Mouse (Mus musculus): ENCODE measurements at regions not wholly inside any gene's neighbourhood (a gene's known extent, or its start where the extent isn't known, plus 50 kb on each side); places are given as distances from the start of the nearest gene placed in this dataset.
"Not testable (repeated sequence)": the region's sequence is repeated elsewhere in the genome, so short reads cannot be mapped to it uniquely, and the experiment has no call there.

- no peak for DNase-seq (ENCODE audit: low spot score in 2 of 2)
Measured at GRCm38 (mm10) chr3:21625039-21625438, 451.4 kb upstream of the Tbl1xr1 start.

DNA sequence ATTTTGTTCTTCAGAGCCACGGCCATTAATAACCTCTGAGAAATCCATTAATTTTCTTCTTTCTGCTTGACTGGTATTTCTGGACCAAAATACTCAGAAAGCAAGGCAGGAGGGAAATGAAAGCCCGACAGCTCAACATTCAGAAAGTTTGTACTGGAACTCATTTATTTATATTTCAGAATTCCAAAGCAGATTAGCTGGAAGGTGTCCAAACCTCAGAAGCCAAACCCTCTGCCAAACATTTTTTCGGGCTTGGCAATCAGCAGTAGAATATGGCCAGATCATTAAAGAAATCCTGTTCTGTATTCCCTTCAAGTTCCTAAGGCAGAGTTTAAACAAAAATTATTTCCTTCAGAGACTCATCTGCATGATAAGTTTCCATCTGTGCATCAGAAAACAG, 450.4 kb upstream of the Tbl1xr1 start:
- DNase-seq (ENCODE audit: low spot score in 2 of 2) = peak in 1 of 2 experiments; percentile 15

DNA sequence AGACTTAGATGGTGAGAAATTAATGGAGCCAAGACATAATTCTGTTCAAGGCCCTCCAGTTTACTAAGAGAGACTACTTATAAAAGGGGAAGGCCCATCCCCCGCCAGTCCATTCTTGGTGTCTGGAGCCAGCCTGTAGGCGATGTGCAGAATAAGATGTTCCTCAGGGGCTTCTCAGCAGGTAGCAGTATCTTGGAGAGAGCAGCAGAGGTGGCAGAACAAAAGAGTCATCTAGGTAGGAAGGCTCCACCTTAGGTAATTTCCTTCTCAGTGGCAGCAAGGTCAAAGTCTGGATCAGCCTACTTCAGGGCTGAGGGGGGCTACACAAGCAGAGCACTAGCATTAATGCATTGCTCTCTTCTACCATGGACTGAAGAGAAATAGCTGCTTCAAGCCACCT, 449.4 kb upstream of the Tbl1xr1 start:
- DNase-seq (ENCODE audit: low spot score in 2 of 2) = not testable (repeated sequence)

GRCm38 (mm10) chr3:21633600-21634221, 442.7 kb upstream of the Tbl1xr1 start:
- peak in 1 of 2 experiments; percentile 2 for DNase-seq (ENCODE audit: low spot score in 2 of 2)

DNA sequence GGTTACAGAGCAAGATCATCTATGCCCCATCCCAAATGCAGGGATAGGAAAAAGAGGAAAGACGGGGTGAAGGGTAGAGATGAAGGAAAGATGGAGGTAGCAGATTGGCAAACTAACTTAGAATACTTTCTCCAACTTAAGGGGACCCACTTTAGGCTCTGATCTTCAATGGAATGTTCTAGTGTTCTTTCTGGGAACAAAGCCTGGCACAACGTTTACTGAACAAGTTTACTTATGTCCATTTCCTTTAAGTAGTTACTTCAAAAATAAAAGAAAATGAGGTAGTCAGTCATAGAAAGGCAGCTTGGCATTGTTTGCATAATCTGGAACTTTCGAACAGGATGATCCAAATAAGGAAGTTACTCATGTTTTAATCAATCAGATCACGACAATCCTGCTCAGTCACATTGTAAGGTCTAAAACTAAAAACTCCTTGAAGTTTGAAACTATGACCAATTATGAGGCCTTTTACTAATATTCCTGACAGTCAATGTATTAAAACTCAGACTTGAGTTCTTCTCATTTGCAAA, 441.7 kb upstream of the Tbl1xr1 start:
- no peak for DNase-seq (ENCODE audit: low spot score in 2 of 2)

- DNase-seq (ENCODE audit: low spot score in 2 of 2) = no peak
Measured at GRCm38 (mm10) chr3:21638886-21639285, 437.6 kb upstream of the Tbl1xr1 start.

DNA sequence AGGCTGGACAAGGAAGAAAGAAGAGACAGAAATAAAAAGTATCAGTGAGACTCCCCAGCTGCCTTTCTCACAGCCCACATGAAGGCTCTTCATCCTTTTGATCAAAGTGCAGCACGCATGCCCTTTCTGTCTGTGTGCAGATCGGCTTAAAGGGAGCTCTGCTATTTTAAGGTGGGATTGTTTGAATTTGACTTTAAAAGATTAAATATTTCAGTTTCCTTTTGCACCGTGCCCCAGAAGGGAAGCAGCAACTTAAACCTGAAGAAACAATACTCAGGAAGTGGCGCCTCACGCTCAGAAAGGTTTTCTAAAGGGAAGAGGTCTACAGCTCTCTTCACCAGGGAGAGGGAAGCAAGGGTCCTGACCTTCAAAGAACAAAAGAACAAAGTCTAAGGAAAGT, 436.9 kb upstream of the Tbl1xr1 start:
- DNase-seq (ENCODE audit: low spot score in 2 of 2) = no peak

DNA sequence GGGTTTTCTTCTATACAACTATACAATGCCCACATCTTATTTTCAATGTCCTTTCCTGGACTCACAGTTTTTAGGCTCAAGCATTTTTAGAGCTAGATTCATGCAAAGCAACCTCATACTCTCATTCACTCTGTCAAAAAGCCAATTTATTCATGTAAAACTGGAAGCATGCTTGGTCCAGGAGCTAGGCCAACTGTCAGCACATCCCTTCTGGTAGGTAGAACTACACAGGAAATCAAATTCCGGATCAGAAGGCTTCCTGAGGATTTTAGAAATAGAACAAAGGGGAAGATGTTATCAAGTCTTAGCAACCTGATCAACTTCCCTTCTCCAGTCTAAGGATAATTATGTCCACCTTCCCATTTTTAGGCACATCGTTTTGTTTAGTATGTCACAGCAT, 432.4 kb upstream of the Tbl1xr1 start:
- DNase-seq (ENCODE audit: low spot score in 2 of 2) = no peak

DNA sequence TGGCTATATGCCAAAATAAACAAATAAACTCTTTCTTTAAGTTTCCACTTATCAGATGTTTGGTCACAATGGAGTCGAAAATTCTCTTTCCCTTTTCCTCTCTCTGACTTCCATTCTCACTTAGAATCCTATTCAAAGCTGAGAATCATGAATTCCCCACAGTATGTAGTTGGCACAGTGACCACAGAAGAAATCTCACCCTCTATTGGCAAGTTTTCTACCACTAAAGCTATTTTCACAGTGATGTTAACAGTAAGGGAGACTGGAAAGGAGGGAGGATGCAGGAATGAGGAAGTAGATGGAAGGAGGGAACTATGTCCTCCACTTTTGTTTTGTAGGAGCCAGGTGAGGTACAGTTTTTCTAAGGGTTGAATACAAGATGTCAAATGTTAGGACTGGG, 431.2 kb upstream of the Tbl1xr1 start:
- DNase-seq (ENCODE audit: low spot score in 2 of 2) = no peak

DNA sequence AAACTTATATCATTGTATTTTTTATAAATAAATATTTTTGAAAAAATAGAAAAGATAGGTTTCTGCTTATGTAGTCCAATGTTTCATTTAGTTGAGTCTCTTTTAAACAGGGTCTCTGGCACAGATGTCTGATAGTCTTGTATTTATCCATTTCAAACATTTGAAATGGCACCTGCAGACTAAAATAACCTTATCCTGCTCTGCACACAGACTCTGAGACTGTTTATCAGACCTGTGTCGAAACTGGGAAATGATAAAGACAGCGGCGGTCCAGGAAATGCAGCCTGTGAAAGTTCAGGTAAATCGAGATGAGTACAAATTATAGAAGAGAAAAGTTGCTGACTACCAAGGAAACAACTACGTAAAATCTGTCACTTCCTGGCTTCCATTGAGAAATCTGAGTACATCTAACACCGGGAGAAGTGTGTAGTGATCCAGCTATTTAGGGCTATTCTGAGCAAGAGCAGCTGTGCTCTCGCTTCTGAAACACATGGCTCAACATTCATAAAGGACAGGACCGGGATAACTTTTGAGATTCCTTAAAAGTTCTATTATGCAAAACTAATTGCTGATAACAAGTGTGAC, 426.5 kb upstream of the Tbl1xr1 start:
- no peak for DNase-seq (ENCODE audit: low spot score in 2 of 2)

GRCm38 (mm10) chr3:21655301-21655700, 421.2 kb upstream of the Tbl1xr1 start:
- DNase-seq (ENCODE audit: low spot score in 2 of 2) = no peak

DNA sequence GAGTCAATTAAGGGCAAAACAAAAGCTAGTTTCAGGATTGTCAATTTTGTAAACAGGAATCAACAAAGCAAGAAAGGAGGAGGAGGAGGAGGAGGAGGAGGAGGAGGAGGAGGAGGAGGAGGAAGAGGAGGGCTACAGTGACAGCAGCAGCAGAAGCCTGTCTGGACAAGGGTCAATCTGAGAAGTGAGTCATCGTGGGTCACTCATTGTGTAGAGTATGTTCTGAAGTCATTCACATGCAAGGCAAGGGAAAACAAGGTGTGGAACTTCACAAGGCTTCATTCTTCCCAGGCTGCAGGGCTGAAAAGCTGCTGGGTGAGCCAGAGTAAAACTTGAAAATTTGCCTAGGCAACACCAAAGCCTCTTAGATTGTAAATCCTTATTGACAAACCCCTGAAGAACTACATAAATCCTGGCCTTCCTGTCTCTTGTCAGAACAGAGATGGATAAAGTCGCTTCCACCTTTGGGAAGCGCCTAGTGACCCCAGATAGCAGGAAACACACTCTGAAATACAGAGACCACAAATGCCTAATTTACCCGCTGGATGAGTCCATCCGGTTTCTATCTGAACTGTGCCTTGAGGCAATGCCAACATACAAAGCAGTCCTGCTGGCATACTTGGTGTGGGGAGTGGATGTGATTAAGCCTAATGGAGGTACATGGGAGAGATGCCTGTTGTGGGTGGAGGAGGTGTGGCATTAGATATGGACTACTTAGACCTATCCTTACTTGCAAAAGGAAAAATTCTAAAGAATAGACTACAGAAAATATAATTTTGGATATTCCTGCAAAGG, 408.9 kb upstream of the Tbl1xr1 start:
- no peak for DNase-seq (ENCODE audit: low spot score in 2 of 2)

DNA sequence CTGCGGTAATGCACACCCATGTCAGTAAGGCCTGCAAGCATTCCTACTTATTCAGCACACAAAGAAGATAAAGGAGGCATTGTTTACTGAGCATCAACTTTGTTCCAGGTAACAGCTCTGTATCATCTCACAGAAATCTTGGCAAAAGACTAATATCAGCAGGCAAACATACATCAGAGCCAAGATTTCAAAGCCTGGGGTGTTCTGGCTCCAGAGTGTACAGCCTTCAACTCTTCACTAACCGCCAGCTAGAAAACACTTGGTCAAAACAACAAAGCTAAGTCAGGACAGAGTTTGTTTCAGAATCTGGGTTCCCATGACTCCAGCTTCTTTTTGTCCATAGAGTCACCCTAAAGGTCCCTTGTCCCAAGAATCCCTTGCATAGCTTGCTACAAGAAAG, 404.6 kb upstream of the Tbl1xr1 start:
- no peak for DNase-seq (ENCODE audit: low spot score in 2 of 2)

DNA sequence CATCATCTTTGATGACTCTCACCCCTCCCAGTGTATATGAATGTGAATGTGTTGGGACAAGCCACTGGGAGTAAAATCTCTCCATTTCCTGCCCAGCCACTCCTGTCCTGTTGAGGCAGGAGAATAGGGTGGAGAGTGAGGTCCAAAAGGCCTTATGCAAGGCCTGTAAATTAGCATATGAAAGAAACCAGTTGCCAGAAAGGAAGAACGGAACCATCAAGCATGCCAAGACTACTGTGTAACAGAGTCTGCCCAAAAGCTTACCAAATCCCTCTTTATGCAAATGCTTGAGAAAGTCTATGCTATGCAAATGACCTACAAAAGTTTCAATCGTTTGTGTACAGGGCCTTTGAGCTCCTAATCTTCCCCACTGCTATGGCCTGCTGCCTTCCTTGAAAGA, 404.0 kb upstream of the Tbl1xr1 start:
- DNase-seq (ENCODE audit: low spot score in 2 of 2) = no peak

DNA sequence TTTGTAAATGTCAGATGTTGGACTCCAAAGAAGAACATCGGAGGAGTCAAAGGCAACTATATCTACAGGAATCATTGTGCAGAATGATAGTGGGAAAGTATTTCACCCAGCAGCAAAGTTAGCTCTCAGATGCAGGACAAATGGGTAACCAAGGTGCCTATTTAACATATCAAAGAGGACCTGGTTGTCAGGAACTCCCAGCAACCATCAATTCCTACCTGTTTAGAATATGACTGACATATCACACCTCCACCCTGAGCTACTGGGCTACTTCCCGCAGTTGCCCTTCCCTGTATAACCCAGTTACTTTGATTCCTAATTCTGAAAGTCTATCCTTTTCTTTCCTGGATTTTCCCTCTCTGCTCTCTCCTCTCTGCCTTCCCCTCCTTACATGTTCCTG, 403.0 kb upstream of the Tbl1xr1 start:
- no peak for DNase-seq (ENCODE audit: low spot score in 2 of 2)

GRCm38 (mm10) chr3:21678265-21678664, 398.2 kb upstream of the Tbl1xr1 start:
- no peak for DNase-seq (ENCODE audit: low spot score in 2 of 2)

GRCm38 (mm10) chr3:21678734-21679133, 397.7 kb upstream of the Tbl1xr1 start:
- DNase-seq (ENCODE audit: low spot score in 2 of 2) = no peak

DNA sequence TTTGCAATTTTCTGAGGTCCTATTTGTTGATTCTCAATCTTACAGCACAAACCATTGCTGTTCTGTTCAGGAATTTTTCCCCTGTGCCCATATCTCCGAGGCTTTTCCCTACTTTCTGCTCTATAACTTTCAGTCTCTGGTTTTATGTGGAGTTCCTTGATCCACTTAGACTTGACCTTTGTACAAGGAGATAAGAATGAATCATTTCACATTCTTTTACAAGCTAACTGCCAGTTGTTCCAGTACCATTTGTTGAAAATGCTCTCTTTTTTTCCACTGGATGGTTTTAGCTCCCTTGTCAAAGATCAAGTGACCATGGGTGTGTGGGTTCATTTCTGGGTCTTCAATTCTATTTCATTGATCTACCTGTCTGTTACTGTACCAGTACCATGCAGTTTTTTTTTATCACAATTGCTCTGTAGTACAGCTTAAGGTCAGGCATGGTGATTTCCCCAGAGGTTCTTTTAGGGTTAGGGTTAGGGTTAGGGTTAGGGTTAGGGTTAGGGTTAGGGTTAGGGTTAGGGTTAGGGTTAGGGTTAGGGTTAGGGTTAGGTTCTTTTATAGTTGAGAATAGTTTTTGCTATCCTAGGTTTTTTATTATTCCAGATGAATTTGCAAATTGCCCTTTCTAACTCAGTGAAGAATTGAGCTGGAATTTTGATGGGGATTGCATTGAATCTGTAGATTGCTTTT, 378.3 kb upstream of the Tbl1xr1 start:
- not testable (repeated sequence) for DNase-seq (ENCODE audit: low spot score in 2 of 2)

DNA sequence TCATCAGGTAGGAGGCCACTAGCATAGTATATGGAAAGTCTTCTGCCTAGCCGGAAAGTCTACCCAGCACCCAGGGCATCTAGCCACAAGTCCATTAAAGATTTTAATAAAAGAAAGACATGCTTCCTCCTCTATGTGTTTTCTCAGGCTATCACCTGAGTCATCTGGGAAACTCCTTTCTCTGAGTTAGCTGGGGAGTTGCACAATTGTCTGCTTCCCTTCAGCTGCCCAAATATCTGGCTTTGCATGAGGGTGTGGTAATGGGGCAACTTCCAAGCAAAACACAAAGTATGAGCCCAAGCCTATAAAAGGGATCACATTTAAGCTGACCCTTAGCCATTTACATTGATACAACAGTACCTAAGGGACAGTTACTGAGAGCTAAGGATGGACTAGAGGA, 376.9 kb upstream of the Tbl1xr1 start:
- DNase-seq (ENCODE audit: low spot score in 2 of 2) = no peak

DNA sequence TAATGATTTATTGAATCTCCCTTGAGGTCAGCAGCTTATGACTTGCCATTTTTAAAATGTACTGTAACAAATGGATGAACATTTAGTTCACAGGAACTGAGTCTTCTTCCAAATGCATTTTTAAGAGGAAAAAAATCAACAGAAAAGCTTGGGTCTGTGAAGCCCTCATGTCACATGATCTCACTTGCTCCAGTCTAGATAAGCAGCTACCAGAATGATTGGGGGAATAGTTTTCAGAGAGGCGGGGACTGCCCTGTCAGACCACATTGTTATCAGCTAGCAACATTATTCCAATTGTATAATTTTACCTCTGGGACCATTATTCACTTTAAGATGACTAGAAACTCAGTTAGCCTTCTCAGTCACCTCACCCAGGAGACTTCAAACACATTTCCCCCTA, 376.1 kb upstream of the Tbl1xr1 start:
- DNase-seq (ENCODE audit: low spot score in 2 of 2) = no peak

GRCm38 (mm10) chr3:21726747-21727505, 349.5 kb upstream of the Tbl1xr1 start:
- no peak for DNase-seq (ENCODE audit: low spot score in 2 of 2)

GRCm38 (mm10) chr3:21728019-21728418, 348.4 kb upstream of the Tbl1xr1 start:
- no peak for DNase-seq (ENCODE audit: low spot score in 2 of 2)

Measured in right cerebral cortex, postnatal 36 days (tissue).